Mouse (Mus musculus): ENCODE measurements at regions not wholly inside any gene's neighbourhood (a gene's known extent, or its start where the extent isn't known, plus 50 kb on each side); places are given as distances from the start of the nearest gene placed in this dataset.

GRCm38 (mm10) chr16:86127391-86127790 lies 225.8 kb upstream of the Adamts5 start:
- DNase-seq: no peak

DNA sequence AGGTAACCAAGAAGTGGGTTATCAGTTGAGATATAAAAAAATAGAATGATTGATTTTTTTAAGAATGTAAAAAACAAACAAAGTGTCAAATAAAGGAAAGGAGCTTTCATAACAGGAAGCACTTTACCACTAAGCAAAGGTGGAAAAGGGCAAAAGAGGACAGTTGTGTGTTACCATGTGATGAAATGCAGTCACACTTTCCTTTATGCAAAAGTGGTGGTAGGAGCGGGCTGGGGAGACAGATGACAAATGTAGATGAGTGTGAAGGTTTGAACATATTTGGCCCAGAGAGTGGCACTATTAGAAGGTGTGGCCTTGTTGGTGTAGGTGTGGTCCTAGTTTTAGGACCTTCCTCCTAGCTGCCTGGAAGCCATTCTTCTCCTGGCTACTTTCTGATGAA lies 222.6 kb upstream of the Adamts5 start:
- no peak for DNase-seq

GRCm38 (mm10) chr16:86122936-86123335 lies 221.3 kb upstream of the Adamts5 start:
- no peak for DNase-seq

DNA sequence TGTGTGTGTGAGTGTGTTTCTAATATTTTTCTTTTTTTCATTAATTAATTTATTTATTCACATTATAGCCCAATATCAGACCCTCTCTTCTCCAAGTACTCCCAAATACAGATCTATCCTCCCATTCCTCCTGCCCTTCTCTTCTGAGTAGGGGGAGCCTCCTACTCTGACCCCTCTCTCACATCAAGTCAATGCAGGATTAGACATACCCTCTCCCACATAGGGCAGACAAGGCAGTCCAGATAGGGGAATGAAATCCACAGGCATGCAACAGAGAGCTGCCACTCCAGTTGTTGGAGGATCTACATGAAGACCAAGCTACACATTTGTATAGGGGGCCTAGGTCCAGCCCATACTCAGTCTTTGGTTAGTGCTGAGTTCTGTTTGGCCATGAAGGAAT lies 216.3 kb upstream of the Adamts5 start:
- no peak for DNase-seq

DNA sequence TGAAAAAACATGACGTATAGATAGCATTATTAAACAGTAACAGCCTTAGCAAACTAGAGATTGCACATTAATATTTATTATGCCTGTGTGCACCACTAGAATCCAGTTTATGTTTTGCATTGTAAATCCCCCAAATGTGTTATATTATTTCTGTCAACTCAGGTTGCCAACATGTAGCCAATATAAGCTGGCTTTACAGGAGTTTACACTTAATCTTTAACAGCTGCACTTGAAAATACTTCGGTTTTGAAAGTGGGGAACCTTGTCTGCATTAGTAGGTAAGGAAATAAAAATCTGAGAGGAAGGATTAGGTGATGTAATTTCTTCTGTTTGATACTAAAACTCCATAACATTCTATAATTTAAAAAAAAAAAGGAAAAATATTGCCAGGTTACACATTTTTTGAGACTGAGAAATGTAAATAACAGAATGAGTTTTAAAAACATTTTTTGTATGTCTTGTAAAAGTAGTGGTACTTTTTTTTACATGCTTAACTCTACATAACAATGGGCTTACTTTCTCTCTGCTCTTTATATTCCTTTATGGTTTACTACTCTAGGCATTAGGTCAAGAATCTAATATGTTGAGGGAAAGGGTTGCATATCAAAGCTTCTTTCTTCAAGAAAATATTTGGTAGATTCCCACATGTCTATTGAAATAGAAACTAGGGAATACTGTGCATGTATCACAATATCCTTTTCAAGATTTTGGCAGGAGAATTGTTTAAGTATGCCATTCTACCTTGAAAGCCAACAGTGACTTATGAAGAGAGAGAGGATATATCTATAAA lies 214.2 kb upstream of the Adamts5 start:
- no peak for DNase-seq

DNA sequence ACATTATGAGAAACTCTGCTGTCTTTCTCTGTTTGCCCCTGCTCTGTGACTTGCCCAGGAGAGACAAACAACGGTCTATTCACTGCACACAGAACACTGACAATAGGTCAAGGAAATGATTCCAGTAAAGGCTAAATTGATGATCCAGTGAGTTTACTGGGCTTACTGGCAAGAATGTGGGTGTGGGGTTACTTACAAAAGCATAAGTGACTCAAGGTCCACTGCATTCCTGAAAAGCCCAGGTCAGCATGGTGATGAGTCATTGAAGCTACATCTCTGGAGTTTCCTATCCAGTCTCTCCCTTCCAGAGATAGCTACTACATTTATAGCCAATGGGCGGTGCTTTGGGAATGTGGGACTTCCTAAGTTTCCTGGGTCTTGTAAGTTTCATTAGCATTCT lies 192.8 kb upstream of the Adamts5 start:
- DNase-seq: no peak

- no peak for DNase-seq
Measured at GRCm38 (mm10) chr16:86090175-86090574, 188.5 kb upstream of the Adamts5 start.

- DNase-seq: no peak
Measured at GRCm38 (mm10) chr16:86087421-86087820, 185.8 kb upstream of the Adamts5 start.

DNA sequence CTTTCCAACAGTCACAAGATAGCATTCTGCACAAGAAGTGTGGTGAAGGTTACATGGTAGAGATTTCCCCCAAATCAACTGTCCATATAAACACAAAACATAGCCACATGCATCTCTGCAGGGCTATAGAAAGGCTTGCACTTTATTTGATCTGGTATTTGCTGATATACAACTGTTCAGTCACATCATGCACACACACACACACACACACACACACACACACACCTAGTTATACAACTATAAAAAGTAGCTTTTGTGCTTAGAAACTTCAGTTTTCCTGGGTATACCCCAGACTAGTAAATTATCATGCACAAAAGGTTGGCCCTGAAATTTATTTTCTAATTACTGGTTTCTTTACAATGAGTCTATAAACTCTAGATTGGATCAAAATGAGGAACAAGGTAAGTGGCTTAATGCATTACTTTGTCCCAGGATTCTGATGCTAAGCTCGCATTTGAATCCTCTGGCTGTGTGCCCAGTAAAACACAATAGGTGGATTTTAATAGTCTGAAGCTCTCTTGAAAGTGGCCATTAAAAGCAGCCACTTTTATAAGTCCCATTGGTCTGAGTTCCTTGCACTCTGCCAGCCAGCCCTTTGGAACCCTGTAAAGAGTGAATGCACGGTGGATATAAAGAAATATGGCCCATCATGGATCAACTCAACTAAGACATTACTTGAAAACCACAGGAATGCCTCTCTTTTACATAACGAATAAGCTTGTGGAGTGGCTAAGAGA lies 166.2 kb upstream of the Adamts5 start:
- no peak for DNase-seq

- no peak for DNase-seq
Measured at GRCm38 (mm10) chr16:86060087-86060486, 158.5 kb upstream of the Adamts5 start.

DNA sequence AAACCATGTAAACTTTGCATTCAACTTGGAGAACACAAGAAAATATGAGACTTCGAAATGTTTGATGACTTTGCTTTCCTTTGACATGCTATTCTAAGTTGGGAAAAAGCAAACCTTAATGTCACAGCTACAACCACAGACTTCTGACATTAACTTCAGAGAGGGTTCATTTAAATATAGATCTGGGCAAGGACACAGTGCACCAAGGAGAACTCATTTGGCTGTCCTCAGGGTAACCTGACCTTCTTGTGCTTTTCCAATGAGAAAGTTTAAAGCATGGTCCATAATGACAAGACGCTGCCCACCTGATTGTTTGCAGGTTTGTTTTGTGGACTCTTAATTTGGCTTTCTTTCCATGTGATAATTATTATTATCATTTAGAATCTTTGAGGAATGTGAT lies 143.1 kb upstream of the Adamts5 start:
- DNase-seq: no peak

GRCm38 (mm10) chr16:86034772-86035171 lies 133.1 kb upstream of the Adamts5 start:
- no peak for DNase-seq

GRCm38 (mm10) chr16:86027700-86028099 lies 126.1 kb upstream of the Adamts5 start:
- no peak for DNase-seq

DNA sequence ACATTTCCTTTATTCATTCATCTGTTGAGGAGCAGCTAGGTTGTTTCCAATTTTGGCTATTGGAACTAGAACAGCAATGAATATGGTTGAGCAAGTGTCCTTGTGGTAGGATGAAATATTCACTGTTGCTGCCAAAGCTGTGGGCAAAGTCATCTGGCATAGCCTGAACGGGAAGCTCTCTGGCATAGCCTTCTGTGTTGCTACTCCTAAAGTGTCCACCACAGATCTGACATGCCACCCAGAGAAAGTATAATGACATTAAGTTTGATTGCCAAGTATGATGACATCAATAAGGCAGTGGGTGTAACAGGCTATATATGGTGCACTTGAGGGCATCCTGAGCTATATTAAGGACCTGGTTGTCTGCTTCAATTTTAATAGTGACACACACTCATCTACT lies 113.7 kb upstream of the Adamts5 start:
- no peak for DNase-seq

- DNase-seq: no peak
Measured at GRCm38 (mm10) chr16:86011051-86011450, 109.4 kb upstream of the Adamts5 start.

- DNase-seq: no peak
Measured at GRCm38 (mm10) chr16:86009638-86010329, 108.2 kb upstream of the Adamts5 start.

- no peak for DNase-seq
Measured at GRCm38 (mm10) chr16:86007799-86008198, 106.2 kb upstream of the Adamts5 start.

- no peak for DNase-seq
Measured at GRCm38 (mm10) chr16:86000846-86001245, 99.2 kb upstream of the Adamts5 start.

DNA sequence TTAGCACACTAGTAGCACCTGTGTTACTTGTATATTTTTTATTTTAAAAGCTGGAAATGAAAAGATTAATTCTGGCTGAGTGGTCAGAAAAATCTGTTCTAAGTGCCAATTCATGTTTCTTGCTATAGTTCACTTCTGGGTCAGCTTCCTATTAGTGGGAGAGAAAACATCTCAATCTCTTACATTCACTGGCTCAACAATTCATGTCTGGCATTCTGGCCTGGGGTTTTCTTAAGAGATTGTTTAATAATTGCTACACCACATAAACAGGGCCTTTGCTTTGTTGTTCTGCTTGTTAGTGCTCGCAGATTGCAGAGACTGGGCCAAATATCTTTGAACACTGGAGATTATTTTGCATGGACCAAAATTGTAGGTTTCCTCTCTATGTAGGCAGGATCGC lies 84.2 kb upstream of the Adamts5 start:
- no peak for DNase-seq

- DNase-seq: peak; percentile 40
Measured at GRCm38 (mm10) chr16:85977102-85977501, 75.5 kb upstream of the Adamts5 start.

DNA sequence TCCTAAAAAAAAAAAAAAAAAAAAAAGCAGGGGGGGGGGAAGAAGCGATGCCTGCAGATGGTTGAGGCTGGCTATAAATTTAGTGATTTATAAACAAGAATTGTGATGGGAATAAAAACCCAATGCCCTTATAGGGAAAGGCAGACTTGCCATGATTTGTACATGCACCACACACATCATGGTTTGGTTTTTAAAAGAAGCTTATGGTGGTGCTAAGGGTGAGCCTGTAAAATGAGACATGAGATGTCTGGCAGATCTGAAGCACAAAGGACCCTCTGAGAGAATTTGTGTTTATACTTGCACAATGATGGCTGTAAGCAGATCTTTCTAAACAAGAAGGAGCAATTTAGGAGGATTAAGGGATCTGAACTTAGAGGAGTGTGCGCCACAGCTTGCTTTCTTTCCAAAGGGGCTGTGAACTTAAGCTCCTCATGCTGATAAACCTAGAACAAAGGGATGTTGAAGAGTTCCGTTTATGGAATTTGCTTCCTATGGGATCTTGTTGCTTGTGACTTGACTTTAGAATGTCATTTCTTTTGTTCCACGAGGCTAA lies 65.3 kb upstream of the Adamts5 start:
- DNase-seq: no peak

- no peak for DNase-seq
Measured at GRCm38 (mm10) chr16:85966251-85966650, 64.6 kb upstream of the Adamts5 start.

Data from heart, postnatal 4 days (tissue).